Mouse (Mus musculus): ENCODE data around the gene Gm37240.

Gene Gm37240

DNA sequence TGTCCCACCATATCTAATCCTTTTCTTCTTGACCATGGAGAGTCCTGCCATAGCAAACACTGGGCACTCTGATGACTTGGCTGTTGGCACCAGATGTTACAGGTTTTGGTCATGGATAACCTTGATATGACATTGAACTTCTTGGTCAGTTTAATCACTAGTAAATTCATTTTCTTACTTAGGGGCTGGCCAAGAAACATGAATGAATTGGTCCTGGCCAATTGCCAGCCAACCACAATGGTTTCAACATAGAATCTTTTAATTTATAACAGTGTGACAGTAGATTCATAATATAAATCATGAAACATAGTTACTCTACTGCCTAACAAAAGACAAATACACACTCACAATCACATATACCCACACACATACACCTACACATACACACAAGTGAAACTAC lies 501.9 kb downstream of the Gm37240 start:
- DNase-seq, result no peak

DNA sequence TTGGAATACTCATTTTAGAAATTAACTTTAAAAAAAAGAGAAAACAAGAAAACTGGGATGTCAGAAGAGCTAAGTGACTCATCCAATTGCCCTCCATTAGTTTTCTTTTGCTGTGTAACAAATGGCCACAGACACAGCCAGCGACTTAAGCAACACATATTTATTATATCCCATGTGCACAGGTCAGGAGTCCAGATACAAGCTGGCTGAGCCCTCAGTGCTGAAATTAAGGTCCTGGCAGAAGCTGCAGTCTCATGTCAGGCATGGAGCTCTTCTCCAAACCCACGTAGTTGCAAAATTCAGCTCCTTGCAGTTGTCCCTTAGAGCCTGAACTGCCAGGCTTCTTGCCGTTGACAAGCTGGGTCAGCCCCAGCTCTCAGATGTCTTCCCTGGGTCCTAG lies 504.0 kb downstream of the Gm37240 start:
- DNase-seq, result no peak

DNA sequence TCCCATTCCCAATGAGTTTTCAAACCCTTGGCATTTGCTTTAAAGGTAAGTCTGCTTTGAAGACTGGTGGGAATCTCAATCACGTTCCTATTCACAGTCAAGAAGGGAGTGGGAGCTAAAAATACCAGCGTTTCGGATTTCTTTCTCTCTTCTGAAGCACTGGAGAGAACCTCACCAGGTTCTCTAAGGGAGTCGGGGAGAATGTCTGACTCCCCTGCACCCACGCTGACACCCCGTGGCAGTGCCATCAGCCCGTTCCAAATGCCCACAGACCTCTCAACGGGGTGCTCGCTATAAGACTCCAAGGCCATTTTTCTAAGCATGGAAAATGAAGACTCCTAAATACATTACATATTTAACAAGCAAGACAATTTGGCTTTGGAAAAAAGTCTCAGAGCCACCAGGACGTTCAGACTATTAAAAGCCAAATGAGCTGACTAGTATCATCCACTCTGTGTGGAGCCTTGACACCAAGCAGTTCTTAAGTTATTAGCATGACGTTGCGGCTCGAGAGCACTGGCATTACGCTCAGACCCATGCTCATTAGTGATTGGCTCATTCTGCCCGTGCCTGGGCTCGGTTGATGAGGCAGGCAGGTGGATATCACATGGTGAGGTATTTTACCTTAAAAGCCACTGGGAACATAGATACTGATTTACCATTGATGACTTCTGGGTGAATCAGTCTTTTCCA lies 508.5 kb downstream of the Gm37240 start:
- DNase-seq, result peak; percentile 62

DNA sequence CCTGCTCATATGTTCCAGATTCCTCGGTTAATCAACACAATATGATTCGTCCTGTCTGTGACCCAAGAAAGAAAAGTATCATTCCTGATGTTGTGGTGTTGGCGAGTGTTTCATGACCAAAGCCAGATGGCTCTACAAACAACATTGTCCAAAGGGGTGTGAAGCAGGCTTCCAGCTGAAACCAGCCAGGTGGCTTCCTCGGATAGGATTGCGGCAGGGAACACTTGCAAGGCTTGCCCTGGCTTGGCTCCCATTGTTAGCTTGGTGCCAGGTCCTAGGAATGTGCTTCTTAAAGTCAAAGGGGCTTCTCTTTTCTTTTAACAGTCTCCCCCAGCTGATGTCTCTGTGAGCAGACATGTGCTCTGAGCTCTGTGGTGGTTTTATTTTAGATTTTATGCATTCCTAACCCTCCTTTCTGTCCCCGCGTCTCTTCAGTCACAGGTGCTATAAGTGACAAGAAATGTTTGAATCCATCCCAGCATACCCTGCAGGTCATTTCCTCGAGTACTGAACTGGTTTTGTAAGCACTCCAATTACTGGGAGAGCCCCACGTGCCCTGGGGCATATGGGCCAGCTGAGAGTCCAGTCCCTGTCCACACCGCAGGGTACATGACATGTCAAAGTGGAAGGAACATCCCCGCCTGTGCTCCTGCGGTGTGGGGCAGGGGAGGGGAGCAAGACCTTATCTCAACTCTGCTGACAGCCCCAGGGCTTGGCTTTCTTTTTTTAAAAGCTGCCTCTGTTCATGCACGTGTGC lies 509.2 kb downstream of the Gm37240 start:
- peak; percentile 96 for DNase-seq

DNA sequence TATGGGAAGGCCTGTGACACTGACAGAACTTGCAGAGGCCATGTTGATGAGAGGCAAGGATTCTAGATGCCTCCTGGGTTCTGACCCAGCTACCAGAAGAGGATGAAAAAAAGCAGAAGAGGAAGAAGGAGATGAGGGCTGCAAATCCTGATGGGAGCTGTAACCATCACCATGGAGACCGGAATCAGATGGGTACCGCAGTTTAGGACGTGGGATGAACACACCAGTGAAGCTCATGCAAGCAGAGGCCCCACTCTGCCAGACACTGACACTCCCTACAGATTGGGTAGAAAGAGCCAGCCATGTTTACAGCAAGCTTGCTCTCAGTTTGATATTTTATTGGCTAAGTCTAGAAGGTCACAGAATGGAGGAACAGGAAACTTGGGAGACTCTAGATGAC lies 509.8 kb downstream of the Gm37240 start:
- no peak for DNase-seq

DNA sequence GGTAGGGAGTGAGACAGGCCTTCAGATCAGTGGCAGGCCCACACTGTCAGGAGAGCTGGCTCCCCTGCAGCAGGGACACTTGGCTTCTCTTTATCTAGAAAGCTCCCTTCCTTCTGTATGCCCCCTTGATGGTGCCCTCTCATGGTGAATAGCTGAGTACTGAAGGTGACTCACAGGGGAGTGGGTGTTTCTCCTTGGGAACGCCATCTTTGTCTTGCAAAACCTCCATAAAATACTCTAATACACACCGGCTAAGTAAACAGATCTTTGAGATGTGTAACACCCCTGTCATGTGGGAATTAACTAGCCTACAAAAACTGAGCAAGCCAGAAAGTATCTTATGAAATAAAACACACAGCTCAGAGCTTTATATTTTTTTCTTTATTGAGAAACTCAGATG lies 510.8 kb downstream of the Gm37240 start:
- no peak for DNase-seq

DNA sequence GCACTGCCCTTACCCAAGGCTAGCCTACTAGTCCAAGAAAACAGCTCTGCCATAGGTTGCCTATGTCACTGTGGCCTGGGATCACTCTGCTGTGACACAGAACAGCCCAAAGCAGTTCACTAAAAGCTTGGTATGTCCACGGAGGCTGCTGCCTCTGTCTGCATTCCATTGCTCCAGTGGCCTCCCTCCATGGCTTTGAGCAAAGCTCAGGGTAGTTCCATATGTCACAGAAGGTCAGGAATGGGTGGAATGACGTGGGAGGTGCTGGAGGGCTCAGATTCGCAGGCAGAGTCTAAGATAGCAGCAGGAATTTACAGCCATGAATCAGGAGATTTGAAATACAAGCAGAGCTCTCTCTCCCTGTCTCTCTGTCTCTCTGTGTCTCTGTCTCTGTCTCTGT lies 514.3 kb downstream of the Gm37240 start:
- no peak for DNase-seq

DNA sequence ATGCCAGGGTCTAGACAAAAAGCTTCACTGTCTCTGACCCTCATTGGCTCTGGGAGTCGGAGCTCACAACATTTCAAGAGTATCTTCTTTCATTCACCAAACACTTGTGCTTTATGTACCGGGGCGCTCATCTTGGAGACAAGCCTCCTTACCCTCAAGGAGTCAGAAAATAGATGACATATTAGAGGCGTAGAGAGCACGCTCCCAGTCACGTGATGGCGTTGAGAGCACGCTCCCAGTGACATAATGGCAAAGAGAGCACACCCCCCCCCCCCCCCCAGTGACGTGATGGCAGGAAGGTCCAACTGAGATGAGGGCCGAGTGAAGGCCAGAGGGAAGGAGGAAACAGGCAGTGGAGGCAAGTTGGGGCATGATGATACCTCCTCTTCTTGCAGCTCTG lies 517.5 kb downstream of the Gm37240 start:
- DNase-seq, result no peak

DNA sequence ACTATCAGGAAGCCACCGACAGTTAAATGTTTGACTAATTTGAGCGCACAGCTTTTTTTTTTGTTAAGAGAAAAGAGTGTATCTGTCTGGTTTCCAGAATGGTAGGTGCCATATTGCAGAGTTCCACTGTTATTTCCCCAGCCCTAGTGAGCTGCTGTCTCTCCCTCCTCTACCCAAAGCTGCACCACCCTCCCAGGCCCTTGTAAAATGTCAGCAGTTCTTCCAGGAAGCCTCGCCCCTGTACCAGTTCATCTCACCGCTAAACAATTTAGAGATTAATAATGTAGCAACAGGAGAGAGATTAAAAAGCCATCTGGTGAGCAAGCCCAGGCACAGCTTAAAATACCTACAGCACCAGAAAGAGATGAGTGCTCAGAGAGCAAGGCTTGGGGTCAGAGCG lies 518.2 kb downstream of the Gm37240 start:
- no peak for DNase-seq

DNA sequence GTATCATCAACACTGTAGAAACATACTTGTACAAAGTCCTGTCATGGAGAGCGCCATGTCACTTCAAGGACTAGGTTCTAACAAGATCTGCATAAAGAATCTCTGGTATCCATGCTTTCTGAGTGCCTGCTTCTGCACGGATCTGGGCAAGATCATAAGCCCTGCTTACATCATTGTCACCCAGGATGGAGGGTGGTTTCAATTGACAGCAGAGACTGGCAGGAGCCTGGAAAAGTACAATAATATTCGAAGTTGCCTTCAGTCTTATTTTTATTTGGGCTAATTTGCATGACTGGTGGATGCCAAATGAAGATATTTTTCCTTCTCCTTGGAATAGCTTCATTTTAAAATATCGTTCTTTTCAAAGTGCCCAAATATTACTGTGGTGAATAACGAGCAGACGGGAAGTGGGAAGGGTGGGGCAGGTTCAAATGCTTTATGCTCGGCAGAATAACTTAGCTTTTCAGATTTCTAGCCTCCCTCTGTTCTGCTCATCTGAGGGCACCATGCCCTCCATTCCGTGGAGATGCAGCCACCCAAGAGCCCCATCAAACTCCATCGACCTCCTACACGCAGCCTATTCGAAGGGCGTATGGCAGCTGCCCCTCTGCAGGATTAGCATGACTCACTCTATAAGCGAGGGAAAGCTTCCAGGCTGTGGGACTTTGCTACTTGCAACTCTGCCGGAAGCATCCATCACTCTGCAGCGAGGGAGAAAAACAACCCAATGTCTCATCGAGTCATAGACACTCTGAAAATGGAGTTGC lies 518.8 kb downstream of the Gm37240 start:
- no peak for DNase-seq

DNA sequence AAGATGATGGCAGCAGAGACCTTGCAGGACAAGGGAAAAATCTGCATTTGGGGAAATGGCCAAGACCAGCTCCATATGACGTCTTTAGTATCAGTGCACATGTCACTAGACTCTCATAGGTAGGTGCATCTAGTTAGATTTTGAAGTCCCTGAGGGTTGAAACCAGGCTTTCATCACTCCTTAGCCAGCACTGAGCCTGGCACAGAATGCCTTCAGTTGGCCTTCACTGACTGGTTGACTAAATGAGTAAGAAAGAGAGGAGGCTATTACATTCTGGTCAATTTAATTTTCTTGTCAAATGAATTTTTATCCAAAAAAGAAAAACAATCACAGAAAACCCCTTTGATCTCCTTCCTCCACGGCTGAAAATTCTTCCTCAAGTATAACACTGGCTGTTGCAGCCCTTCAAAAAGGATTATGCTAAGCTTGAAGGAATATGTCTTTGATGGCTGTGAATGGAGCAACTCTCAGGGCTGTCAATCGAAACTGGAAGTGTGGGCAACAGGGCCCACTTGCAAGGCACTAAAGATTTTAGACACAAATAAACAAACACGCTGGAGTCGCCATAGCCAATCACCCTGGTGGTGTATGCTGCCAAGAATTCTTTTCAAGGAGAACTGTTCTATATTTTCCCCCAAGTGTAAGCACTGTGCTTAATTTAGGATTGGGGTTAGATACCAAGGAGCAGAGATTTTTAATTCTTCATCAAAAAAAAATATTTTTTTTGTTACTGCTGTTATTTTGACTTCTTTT lies 522.6 kb downstream of the Gm37240 start:
- no peak for DNase-seq

DNA sequence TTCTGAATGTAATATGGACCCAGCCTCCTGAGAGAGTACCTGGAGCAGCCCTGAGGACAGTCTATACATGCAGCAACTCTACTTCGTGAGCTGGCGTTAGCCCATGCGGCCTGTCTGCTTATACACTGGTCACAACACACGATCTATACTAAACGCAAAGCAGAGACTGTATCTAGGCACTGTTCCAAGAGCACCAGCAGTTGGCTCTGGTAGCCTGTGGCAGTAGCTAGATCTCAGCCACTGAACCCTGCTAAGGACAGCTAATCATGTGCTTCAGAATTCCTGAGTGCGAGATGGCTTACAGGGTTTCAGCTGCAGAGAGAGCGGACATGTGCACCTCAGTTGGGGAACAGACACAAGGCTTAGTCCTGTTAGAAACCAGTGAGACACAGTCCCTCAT lies 524.4 kb downstream of the Gm37240 start:
- peak; percentile 53 for DNase-seq

DNA sequence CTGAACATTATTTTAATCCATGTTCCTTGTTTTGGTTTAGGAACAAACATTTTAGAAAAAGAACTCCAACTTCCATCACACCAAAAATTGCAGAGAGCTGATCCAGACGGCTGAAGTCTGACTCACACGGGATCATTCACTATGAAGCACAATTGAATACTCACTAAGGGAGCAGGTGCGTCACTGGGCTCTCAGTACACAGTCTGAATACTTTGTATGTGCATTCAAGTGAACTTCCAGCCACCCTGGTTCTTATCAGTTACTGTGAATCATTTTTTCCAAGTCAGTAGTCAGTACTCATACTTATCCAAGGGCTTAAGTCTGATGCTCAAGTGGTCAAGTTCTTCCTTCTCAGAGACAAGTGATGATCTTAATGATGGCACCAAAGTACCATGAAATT lies 530.9 kb downstream of the Gm37240 start:
- no peak for DNase-seq

DNA sequence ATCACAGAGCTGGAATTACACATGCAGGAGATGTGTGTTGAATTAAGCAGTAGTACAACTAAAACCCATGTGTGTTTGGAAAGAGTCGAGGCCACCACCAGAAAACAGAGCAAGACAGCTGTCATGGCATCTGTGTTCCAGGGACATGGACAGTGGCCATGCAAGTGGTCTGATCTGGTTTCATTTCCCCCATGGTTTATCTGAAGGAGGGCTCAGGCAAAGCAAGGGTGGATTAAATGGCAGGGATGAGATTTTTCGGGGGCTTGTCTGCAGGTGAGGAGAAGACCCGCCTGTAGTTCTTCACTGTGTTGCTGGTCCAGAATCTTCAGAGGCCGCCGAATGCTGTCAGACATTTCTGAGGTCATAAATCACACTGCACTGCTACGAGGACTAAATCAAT lies 539.3 kb downstream of the Gm37240 start:
- DNase-seq, result no peak

DNA sequence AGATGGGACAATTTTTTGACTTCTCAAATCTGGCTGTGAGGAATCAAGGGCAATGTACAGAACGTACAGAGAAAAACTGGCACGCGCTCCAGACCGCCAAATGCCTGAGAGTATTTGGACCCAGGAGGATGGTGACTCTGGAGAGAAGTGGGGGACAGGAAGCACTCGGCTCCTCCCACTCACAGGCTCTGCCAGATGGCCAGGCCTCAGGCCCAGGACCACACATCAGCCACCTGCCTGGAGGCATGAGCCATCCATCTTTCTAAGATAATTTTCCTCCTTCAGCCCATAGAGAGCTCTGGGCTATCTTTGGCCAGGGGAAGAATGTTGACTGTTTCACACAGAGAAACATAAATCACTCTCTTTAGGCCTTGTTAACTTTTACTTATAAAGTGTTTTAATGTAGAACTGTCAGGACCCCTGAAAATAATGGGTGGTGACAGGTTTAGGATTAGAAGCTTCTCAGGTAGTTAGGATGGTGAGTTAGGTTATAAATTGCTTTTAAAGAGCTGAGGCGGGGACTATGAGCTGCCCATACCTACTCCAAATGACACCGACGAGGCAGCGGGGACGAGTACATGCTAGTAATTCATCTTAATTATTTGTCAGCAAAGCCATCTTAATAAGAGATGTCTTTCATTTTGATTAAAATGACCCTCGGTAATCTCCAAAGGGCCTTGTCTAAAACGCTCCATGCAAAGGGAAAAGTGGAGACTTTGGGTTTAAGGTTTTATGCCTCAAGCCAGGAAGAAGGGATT lies 546.0 kb downstream of the Gm37240 start:
- peak; percentile 72 for DNase-seq

DNA sequence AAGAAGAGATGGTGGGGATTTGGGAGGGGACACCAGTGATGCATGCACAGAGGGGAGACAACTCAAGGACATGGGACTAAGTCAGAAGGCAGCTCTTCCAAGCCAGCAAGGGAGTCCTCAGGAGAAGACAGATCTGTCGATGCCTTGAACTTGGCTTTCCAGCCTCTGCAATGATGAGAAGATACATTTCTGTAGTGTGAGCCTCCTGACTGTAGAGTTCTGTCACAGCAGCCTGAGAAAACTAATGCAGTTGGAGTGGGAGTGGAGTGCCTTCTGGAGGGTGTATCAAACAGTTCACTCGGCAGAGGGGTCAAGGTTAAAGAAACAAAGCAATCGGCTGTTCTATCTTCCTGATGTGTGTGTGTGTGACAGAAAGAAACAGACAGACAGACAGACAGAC lies 546.8 kb downstream of the Gm37240 start:
- DNase-seq, result no peak

DNA sequence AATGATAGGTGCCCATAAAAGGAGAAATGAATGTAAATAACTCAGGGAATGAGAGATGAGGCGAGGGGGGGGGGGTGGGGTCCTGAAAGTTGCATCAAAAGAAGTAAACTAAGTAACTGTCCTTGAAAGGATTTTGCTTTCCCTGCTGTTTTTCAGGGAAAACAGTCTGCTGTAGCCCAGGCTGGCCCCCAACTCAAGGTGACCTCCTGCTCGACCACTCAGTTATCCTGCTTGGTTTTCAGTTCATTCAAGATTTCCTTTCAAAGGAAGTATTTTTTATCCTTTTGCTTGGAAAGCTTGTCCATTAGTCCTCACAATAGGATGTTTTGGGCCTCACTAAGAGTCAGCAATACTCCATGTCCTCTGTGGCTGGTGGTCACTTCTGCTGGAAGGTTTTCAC lies 547.4 kb downstream of the Gm37240 start:
- no peak for DNase-seq

DNA sequence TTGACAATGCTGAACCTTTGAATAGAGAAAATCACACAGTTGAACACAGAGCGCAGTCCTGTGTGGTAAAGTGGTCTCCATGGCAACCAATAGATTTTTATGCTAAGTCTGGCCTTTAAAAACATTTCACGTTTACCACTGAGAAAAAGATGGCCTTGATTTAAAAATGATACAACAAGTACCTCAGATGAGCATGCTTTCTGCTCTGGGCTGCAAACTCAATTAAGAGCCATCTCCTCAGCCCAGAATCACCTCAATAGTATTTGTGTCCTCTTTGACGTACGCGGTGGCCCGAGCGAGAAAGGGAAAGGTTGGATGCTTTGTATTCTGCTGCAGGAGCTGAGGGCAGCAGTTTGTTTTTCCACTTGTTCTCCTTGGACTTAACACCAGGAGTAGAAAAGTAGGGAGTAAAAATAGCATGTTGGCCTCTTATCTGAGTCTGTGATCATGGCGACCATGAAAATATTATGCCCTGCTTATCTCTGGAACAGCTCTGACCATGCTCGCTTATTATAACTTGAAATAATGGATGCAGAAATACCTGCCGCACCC lies 548.0 kb downstream of the Gm37240 start:
- no peak for DNase-seq

DNA sequence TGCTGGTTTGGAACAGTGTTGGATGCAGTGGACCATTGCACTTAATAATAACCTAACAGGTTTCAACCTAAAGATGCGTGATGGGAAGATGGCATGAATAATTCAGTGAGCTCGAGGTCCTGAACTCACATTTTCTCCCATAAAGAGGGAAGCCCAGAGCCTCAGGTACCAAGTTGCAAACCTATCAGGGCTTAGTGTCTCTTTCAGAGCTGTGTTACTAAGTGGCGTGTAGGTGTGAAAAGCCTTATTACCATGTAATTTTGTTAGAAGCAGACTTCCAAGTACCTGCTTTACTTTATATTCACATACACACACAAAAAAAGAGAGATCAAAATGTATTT lies 548.6 kb downstream of the Gm37240 start:
- no peak for DNase-seq

DNA sequence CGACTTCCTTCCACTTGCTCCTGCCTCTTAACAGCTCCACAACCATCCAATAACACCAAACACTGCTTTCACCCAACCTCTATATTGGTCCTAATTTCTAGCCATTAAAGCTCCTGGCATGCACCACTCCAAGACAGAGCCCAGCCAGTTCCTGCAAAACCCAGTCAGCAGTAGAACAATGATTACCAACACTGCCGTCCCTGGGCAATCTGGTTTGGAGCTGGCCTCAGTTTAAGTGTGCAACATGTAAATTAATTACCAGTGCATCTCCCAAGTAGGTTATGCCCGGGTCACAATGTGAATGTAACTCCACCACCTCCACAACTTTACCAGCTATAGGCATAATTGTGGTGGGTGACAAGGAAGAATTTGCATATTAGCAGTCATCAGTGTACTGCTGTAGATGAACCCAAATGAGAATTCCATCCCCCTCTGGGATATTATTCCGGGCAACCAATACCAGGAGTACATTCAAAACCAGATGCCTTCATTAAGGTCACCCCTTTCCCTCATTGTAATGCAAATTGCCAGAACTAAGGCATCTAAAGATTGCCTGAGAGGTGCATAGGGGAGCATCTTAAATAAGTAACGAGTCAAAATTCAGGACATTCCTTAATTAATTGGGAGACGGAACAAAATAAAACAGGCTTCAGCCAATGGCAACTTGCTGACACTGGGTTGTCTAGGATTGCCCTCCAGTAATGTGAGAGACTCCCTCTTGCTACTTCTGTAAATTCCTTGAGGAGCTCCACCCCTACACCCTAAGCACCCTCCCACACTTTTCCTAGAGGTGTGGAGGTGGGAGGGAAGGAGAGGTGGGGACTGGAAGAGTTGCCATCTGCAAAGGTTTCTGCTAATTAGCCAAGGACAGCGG lies 549.2 kb downstream of the Gm37240 start:
- DNase-seq, result no peak

DNA sequence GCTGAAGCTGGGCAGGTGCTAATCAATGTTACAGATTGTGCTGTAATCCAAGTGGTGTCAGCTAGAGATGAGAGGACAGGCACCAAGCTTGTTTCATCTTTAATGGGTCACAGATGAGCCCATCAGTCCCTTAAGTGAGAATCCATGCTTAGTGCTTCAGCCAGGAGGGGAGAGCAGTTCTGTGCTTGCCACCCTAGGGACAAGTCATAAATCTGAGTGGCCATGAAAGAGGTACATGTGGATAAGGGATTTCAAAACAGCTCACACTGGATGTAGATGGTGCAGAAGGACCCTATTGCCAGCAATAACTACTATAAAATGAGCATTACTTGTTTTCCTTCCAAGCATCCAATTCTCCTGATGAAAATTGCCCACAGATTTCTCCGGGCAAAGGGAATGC lies 551.8 kb downstream of the Gm37240 start:
- DNase-seq, result no peak
